Mouse (Mus musculus) left cerebral cortex, adult 8-10 months (tissue): ENCODE results near the gene Mcrip1. TPM values are rescaled to one million over a fixed set of nuclear protein-coding genes. Genes with fewer than 3 reads are reported as not detected.
"Not testable (repeated sequence)": the region's sequence is repeated elsewhere in the genome, so short reads cannot be mapped to it uniquely, and the experiment has no call there.

Experiments
- DNase-seq, 2 experiments: peaks; one replicate each; pipeline ENCODE4 v3.0.0; 2022; ENCODE audit warnings: low spot score in 2 of 2
- total RNA-seq, 4 experiments: library from RNA; stranded (reverse); gene quantifications; 2 replicates each; pipeline ENCODE4 v1.2.4; 2022

Gene Mcrip1
- total RNA-seq, 4 experiments from 2014 or later, result 71.6 to 75.9 (median 74.1) TPM

DNA sequence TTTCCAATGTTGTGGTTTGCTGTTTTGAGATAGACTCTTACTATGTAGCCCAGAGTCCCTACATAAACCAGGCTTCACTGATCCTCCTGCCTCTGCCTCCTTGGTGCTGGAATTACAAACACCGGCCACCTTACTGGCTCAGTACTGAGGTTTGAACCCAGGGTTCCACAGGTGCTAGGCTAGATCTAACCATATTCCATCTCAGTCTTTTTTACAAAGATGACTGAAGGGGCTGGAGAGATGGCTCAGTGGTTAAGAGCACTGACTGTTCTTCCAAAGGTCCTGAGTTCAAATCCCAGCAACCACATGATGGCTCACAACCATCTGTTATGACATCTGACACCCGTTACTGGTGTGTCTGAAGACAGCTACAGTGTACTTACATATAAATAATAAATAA is 35.3 kb downstream of the Mcrip1 start:
- DNase-seq, result not testable (repeated sequence)

DNA sequence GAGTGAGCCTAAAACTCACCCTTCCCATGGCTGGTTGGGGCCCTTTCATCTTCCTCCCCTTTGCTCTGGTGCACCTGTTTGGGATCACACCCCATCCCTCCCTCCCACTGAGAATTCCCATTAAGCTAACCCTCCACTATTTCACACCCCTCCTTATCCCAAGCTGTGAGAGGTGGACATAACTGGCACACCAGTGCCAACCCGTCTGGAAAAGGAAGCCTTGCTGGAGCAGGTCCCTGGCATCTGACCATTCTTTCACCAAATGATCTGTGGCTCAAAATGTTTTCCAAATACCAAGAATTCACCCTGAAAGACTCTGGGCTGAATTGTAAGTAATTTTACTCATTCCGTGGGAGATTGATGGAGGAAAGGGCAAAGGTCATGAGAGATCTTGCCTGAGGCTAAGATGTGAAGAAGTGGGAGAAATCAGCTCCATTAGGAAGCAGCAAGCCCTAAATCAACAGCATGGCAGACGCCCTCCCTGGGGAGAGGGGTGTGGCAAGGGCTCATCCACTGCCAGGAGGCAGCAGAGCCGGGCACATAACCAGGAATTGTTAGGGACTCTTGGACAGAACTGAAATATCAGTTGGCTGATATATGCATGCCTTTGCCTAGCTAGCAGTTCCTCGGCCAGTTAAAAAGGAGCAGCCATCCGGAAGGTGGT is 36.6 kb downstream of the Mcrip1 start:
- no peak for DNase-seq

DNA sequence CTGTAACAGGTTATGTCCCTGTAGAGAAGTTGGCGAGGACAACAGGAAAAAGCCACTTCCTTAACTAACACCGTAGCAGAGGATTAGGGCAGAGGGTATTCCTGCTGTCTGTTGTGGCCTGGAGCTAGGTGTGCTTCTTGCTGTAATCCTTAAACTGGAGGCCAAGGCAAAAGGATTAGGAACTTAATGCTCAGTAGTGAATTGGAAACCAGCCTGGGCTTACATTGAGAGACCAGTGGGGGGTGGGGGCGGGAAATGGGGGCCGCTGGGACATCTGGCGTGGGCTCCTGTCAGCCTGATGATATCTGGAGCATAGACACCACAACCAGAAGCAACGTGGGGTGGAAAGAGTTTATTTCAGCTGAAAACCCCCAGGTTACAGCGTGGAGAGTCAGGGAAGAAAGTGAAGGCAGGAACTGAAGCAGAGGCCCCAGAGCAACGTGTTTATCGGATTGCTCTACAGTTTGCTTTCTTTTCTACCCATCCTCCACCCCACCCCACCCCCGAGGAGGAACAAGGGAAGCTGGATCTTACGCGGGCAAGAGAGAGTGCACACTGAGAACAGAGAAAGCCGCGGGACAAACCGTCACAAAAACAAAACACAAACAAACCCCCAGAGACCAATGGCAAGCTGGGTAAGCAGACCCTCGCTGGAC is 39.0 kb downstream of the Mcrip1 start:
- no peak for DNase-seq

DNA sequence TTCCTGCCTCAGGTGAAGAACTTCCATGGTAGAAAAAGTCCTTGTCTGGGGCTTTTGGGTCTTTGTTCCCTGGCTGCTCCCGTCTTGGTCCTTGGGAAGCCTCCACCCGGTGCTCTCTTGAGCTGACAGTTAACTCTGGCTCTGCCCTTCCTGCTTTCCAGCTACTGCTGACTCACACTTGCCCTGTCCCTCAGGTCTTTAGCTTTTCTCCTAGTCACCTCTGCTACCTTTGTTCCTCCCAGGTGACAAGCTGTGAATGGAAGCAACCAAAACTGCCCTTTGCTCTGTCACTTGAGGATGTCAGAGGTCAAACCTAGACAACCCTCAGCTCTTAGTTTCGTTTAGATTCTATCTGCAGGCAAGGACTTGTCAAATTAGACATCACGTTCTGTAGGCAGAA is 39.6 kb downstream of the Mcrip1 start:
- no peak for DNase-seq

DNA sequence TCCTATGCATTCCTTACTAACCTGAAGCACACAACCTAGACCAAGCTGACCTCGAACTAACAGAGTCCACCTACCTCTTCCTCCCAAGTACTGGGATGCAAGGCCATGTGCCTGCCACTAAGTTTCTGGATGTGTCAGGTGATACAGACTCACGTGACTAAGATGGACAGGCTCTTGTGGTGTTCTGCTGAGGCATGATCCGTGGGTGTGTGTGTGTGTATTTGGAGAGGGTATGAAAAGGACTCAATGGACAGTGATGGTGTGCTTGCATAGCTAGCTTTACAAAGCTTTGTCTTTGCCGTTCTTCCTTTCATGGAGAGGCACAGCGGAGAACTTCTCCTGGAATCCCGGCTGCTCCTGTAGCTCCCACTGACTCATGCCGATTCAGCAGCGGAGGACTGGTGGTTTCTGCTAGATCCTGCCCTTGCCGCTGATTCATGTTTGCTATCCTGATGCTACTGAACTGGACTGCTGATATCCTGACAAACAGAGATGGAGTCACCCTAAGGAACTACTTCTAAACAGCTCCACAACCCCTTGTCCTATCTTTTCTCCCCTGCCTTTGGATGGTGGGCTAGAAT is 41.1 kb downstream of the Mcrip1 start:
- no peak for DNase-seq

DNA sequence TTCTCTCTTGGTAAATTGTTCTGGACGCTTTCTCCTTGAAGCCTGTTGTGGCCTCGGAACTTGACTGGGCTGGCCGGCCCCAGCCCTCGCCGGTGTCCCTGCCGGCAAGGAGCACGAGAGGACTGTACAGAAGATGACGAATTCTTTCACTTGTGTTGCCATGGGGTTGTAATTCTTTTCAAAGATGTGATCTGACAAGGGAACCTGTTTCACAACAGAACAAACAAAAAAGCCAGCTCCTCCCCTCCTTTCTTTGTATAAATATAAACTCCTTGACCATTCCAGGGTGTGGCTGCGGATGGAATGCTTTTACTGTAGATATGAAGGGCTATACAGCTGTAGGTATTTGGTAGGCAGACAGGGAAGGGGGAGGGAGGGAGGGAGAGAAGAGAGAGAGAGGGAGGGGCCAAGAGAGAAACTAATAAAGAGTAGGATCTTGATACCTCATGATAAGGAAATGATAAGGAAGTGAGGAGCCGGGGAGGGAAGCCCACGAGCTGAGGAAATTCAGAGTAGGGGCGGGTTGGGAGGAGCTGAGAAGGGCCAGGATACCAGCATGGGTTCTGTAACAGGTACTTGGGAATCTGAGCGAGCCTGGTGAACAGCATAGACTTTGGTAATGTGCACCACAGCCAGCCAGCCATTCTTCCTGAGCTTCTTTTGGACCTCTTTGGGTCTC is 41.8 kb downstream of the Mcrip1 start:
- no peak for DNase-seq

DNA sequence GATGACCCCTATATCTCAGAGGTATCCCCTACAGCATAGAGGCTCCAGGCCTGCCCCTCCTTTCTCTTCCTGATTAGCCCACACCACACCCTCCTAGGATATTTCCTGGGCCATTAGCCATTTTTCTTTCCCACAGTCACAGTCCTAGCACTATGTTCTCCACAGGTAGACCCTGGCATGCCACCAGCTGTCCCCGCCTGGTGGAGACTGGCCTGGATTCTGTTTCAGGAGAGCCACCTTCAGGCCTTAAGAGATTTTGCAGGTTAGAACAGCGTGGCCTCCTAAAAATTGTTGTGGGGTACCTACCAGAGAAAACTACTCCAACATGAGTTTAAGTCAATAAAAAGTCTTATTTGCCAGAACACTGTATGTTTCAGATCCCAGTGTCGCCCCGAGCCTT is 42.6 kb downstream of the Mcrip1 start:
- DNase-seq, result no peak

DNA sequence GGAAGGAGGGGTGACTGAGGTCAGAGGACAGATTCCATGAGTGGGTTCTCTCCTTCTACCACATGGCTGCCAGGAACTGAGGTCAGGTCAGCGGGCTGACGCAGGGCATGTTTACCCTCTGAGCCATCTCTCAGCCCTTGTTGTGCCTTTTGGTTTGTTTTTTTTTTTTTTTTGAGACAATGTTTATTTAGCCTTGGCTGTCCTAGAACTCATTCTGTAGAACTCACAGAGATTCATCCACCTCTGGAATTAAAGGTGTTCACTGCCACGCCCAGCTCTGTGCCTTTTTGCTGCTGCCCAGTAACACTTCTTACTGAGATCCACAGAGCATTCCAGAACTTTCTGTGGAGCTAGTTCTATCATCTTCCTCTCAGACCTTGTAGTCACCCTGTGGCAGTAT is 43.9 kb downstream of the Mcrip1 start:
- no peak for DNase-seq

DNA sequence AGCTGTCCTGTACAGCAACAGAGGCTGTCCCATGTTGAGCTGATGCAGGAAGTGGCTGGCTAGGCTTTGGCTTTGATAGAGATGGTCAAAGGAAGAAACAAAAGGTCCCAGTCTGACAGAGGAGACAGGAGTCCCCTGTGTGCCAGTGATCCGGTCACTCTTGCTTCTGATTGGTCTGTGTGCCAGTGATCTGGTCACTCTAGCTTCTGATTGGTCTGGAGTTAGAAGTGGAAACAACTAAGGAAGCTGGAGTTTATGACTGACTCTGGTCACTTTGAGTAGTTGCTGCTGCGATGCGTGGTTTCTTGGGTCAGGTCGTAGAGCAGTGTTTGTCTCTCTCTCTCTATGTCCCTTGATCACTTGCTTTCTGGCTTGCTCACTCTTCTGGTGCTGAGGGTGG is 47.8 kb downstream of the Mcrip1 start:
- no peak for DNase-seq

DNA sequence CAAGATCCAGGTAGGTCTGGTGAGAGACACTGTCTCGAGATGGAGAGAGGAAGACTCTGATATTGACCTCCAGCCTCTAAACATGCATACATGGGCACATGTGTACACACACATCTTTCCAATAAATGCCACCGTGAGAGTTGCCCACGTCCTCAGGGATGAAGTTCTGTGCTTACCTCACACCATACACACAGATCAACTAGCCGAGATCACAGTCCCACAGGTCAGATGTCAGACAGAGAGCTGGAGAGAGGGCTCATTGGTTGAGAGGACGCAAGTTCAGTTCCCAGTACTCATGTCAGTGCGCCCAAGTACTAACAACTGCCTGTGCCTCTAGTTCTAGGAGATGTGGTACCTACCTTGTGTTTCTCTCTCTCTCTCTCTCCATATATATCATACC is 48.5 kb downstream of the Mcrip1 start:
- no peak for DNase-seq

DNA sequence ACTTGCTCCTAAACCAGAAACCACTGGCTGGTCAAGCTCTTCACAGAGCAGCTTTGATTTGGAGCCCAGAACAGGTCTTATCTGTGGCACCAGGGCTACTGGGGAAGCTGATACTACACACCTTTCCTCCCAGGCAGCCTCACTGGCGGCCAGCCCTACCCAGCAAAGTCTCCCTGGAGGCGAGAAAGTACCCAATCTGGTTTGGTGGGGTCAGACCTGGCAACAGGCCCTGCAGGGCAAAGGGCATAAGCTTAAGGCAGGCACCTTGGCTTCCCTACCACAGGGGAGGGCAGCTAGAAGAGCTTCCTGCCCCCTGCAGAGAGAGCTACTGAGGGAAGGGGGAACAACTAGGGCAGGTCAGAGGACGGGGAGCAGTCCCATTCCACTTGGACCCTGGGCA is 49.2 kb downstream of the Mcrip1 start:
- no peak for DNase-seq

DNA sequence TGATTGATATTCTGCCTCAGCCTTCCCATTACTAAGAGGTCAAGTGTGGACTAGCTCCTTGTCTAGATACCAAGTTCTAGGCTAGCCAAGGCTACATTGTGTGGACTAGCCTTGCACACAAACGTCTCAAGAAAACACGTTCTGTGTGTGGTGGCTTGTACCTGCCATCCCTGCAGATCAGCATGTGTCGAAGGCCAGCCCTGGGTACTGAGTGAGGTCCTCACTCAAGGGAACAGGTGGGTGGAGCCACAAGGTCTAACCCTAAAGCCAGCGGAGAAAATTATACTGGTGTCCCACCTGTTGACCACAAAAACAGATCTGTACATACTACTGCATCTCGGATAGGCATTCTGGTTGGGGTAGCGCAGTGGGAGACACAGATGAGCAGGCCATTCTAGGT is 49.6 kb downstream of the Mcrip1 start:
- DNase-seq, result no peak

DNA sequence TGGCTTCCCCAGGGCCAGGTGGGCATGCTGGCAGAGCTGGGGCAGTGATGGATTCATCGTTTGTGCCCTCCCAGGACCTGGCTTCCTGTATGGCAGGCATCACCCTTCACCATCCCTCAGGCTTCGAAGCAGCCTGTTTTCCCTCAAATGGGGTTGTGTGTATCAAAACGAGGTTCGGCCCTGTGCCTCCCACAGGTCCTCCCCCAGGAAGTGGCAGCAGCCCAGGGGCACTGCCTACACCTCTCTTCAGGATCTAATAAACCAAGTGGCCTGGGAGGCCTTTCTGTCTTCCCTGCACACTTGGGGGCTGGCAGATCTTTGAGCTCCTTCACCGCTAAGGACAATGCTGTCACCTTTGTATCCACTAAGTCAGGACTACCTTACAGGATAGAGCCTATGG is 50.6 kb downstream of the Mcrip1 start:
- no peak for DNase-seq

DNA sequence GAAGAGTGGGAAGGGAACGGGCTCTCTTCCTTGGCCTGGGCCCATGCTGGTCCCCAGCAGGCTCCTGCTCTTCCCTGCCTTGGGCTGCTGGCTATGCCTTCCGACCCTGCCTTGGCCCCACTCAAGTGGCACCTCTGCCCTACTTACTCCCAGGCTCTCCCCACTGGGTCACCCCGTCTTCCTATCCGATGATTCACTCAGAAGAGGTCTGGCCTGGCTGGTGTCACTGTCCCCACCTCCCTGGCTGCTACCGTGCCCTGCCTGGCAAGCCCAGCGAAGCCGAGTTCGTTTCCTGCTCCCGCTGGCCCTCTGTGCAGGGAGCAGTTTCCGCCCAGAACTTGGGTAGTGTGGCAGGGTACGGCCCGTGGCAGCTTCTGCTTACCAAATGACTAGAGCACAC is 51.3 kb downstream of the Mcrip1 start:
- DNase-seq, result no peak

DNA sequence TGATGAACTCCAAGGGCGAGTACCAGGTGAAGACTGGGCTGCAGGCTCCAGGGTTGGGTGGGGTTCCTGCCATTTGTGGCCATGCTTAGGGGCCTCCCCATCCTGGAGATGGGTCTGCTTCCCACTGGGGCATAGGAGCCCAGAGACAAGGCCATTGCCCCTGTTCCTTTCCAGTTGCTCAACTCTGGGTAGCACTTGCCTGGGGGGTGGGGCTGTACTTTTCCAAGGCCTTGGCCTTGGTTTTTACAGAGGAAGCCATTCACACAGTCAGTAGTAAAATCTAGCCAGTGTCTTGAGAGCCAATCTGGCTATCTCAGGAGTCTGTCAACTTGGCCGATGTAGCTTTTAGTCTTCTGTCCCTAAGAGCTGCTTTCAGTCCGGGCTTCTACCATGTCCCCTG is 52.1 kb downstream of the Mcrip1 start:
- DNase-seq, result no peak

DNA sequence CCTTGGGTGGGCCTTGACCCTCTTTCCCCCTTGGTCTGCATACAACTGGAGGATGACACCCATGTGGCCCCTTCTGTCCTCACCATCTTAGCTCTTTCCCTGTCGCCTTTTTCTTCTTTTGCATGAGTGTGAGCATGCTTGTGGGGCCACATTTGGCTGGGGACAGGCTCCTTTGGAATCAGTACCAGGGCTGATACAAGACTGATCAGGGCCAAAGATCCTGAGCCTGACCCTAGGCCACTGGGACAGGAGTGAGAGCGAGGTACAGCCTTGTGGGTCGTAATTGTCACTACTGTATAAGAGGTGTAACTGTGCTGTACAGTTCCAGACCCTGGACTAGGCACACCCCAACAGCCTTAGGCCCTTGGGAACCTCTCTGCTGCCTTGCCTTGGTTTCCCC is 55.6 kb downstream of the Mcrip1 start:
- DNase-seq, result no peak

DNA sequence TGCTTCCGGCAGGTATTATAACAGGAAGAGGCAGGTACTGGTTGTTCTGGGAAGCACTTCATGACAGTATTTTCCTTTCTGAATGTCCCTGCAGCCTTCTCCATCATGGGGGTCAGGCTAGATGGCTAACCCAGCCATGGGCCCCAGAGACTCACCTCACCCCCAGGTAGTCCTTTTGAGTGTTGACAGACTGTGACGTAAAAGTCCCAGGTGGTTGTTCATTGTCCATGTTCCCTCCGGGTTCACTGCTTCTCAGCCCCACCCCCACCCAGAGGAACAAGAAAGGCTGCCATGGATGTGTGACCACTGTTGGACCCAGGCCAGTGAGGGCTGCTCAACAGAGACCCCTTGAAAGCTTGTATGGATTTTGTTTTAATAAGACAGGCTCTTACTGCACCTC is 56.2 kb downstream of the Mcrip1 start:
- DNase-seq, result no peak

Other genes with a start within 250 kb of the Mcrip1 start
- gene Actg1, start 201.2 kb downstream of the Mcrip1 start, total RNA-seq, result 1,000 to 10,000 TPM; 1,267 to 1,347 (median 1,329) TPM
- 1 to 10 TPM in 1 of 4 experiments, under 1 TPM in 1, not detected in 2; 0.37 to 1.2 TPM for gene Fscn2, start 188.2 kb downstream of the Mcrip1 start, total RNA-seq
- gene Faap100, start 171.0 kb downstream of the Mcrip1 start, total RNA-seq, result 10 to 100 TPM; 14.0 to 17.2 (median 14.9) TPM
- 10 to 100 TPM; 64.8 to 69.9 (median 68.4) TPM for gene Nploc4, start 112.0 kb downstream of the Mcrip1 start, total RNA-seq
- gene Tspan10, start 107.1 kb downstream of the Mcrip1 start, total RNA-seq, result 1 to 10 TPM in 2 of 4 experiments, not detected in 2; 2.0 to 2.4 TPM
- gene Pde6g, start 96.2 kb downstream of the Mcrip1 start, total RNA-seq, result under 1 TPM; 0.30 to 0.96 (median 0.41) TPM
- gene Oxld1, start 91.7 kb downstream of the Mcrip1 start, total RNA-seq, result 10 to 100 TPM; 13.6 to 20.6 (median 17.4) TPM
- 10 to 100 TPM; 16.8 to 25.8 (median 22.1) TPM for gene Ccdc137, start 91.6 kb downstream of the Mcrip1 start, total RNA-seq
- gene Arl16, start 82.1 kb downstream of the Mcrip1 start, total RNA-seq, result 10 to 100 TPM; 52.6 to 63.3 (median 56.8) TPM
- 10 to 100 TPM; 63.2 to 67.7 (median 64.4) TPM for gene Mrpl12, start 65.1 kb downstream of the Mcrip1 start, total RNA-seq
- gene Slc25a10, start 57.9 kb downstream of the Mcrip1 start, total RNA-seq, result 10 to 100 TPM; 21.2 to 25.8 (median 24.0) TPM
- gene Gcgr, start 19.0 kb downstream of the Mcrip1 start, total RNA-seq, result under 1 TPM in 1 of 4 experiments, not detected in 3; 0.17 TPM
- not detected for gene Ppp1r27, start 1.4 kb upstream of the Mcrip1 start, total RNA-seq
- 100 to 1,000 TPM; 110 to 142 (median 130) TPM for gene P4hb, start 23.5 kb upstream of the Mcrip1 start, total RNA-seq
- 100 to 1,000 TPM; 307 to 323 (median 320) TPM for gene Arhgdia, start 31.9 kb upstream of the Mcrip1 start, total RNA-seq
- 10 to 100 TPM; 47.7 to 64.6 (median 51.9) TPM for gene Alyref, start 48.6 kb upstream of the Mcrip1 start, total RNA-seq
- gene Anapc11, start 48.7 kb upstream of the Mcrip1 start, total RNA-seq, result 100 to 1,000 TPM in 2 of 4 experiments, 10 to 100 TPM in 2; 98.1 to 101 (median 99.4) TPM
- 1 to 10 TPM in 2 of 4 experiments, not detected in 2; 1.1 to 1.8 TPM for gene Npb, start 58.8 kb upstream of the Mcrip1 start, total RNA-seq
- 100 to 1,000 TPM; 109 to 140 (median 124) TPM for gene Pcyt2, start 68.2 kb upstream of the Mcrip1 start, total RNA-seq
- 10 to 100 TPM; 30.5 to 45.3 (median 34.7) TPM for gene Sirt7, start 75.5 kb upstream of the Mcrip1 start, total RNA-seq
- gene Mafg, start 83.9 kb upstream of the Mcrip1 start, total RNA-seq, result 10 to 100 TPM; 66.8 to 77.2 (median 73.1) TPM
- 1 to 10 TPM; 1.5 to 2.3 (median 1.8) TPM for gene Pycr1, start 94.0 kb upstream of the Mcrip1 start, total RNA-seq
- 10 to 100 TPM in 3 of 4 experiments, 1 to 10 TPM in 1; 9.3 to 12.0 (median 10.7) TPM for gene Myadml2, start 98.4 kb upstream of the Mcrip1 start, total RNA-seq
- 1 to 10 TPM; 2.1 to 7.1 (median 4.0) TPM for gene Notum, start 111.4 kb upstream of the Mcrip1 start, total RNA-seq
- gene Aspscr1, start 123.2 kb upstream of the Mcrip1 start, total RNA-seq, result 10 to 100 TPM; 57.0 to 64.7 (median 61.2) TPM
- 10 to 100 TPM; 19.2 to 23.3 (median 22.2) TPM for gene Cenpx, start 164.0 kb upstream of the Mcrip1 start, total RNA-seq
- gene Lrrc45, start 164.2 kb upstream of the Mcrip1 start, total RNA-seq, result 10 to 100 TPM; 39.8 to 56.7 (median 51.2) TPM
- 10 to 100 TPM; 39.2 to 40.0 (median 39.6) TPM for gene Rac3, start 171.7 kb upstream of the Mcrip1 start, total RNA-seq
- gene Dcxr, start 177.6 kb upstream of the Mcrip1 start, total RNA-seq, result 10 to 100 TPM in 2 of 4 experiments, 1 to 10 TPM in 2; 7.9 to 12.9 (median 9.4) TPM
- gene Cbr2, start 182.4 kb upstream of the Mcrip1 start, total RNA-seq, result 1 to 10 TPM in 3 of 4 experiments, under 1 TPM in 1; 0.99 to 2.7 (median 1.9) TPM
- 10 to 100 TPM; 23.0 to 43.0 (median 30.6) TPM for gene Hmga1b, start 213.1 kb upstream of the Mcrip1 start, total RNA-seq
- 10 to 100 TPM; 49.0 to 56.6 (median 52.3) TPM for gene Rfng, start 234.5 kb upstream of the Mcrip1 start, total RNA-seq
- gene Gps1, start 234.5 kb upstream of the Mcrip1 start, total RNA-seq, result 100 to 1,000 TPM; 142 to 151 (median 146) TPM
- 10 to 100 TPM; 41.4 to 47.9 (median 46.1) TPM for gene Dus1l, start 246.7 kb upstream of the Mcrip1 start, total RNA-seq